Mouse (Mus musculus) lung, adult 2 months (tissue): ENCODE measurements at regions not wholly inside any gene's neighbourhood (a gene's known extent, or its start where the extent isn't known, plus 50 kb on each side); places are given as distances from the start of the nearest gene placed in this dataset.

Experiments used
- CTCF ChIP-seq: fragments of 200-500 bp; IDR thresholded peaks from 2 replicates; pipeline ENCODE4 v1.5.1; 2011; ENCODE audit warnings: mild to moderate bottlenecking, low read length, control low read depth; ENCODE audit not compliant: insufficient read depth
- POLR2A ChIP-seq: fragments of 200-500 bp; IDR thresholded peaks from 2 replicates; pipeline ENCODE4 v1.6.1; 2011; ENCODE audit warnings: low read depth, mild to moderate bottlenecking, control low read depth, low read length, borderline replicate concordance; ENCODE audit errors: extremely low read depth

GRCm38 (mm10) chr11:71513067-71513350, 236.7 kb upstream of the Wscd1 start:
- TF ChIP-seq CTCF (no peak), POLR2A (no peak)
